Mouse (Mus musculus) hindbrain, embryonic 13.5 days (tissue): ENCODE measurements around the gene Tlr12. TPM values are rescaled to one million over a fixed set of nuclear protein-coding genes. Genes with fewer than 3 reads are reported as not detected.

ENCODE experiments used
- ATAC-seq: fragments of 200-750 bp; cut with Nextera tagmentation; 2 replicates; pipeline ENCODE4 v1.8.0; 2017; ENCODE audit warnings: moderate TSS enrichment; ENCODE audit not compliant: low FRiP score
- H3K27ac ChIP-seq: fragments of 300-500 bp; sonication (generic); 2 replicates; pipeline ENCODE4 v1.5.1; 2015; ENCODE audit warnings: inconsistent platforms, mild to moderate bottlenecking, moderate library complexity
- H3K27me3 ChIP-seq: fragments of 300-500 bp; sonication (generic); 2 replicates; pipeline ENCODE4 v1.6.1; 2015; ENCODE audit warnings: mild to moderate bottlenecking, inconsistent platforms
- H3K36me3 ChIP-seq: fragments of 300-500 bp; sonication (generic); 2 replicates; pipeline ENCODE4 v1.6.1; 2015; ENCODE audit warnings: mild to moderate bottlenecking, inconsistent platforms
- H3K4me1 ChIP-seq: fragments of 300-500 bp; sonication (generic); replicated peaks from 2 replicates; pipeline ENCODE4 v1.6.1; 2015; ENCODE audit warnings: inconsistent platforms
- H3K4me2 ChIP-seq: fragments of 300-500 bp; sonication (generic); 2 replicates; pipeline ENCODE4 v1.6.1; 2015; ENCODE audit warnings: inconsistent platforms, mild to moderate bottlenecking, moderate library complexity
- H3K4me3 ChIP-seq: fragments of 300-500 bp; sonication (generic); 2 replicates; pipeline ENCODE4 v1.5.1; 2015; ENCODE audit warnings: mild to moderate bottlenecking, inconsistent platforms
- H3K9ac ChIP-seq: fragments of 300-500 bp; sonication (generic); 2 replicates; pipeline ENCODE4 v1.6.1; 2015; ENCODE audit warnings: mild to moderate bottlenecking, inconsistent platforms
- H3K9me3 ChIP-seq: fragments of 300-500 bp; sonication (generic); 2 replicates; pipeline ENCODE4 v1.6.1; 2016; ENCODE audit warnings: inconsistent platforms
- WGBS: fragments of 180-500 bp; shearing (Covaris S2); methylation state at CpG from one replicate; pipeline ENCODE4 v1.1.7; 2015; 5-methylcytosine and 5-hydroxymethylcytosine counted together
- polyA plus RNA-seq: library from polyadenylated mRNA; unstranded; fragments of >200 nt; fragmentation: Nextera tagmentation; extraction: Ambion mirVana; gene quantifications from 2 replicates; pipeline ENCODE4 v1.2.1, GENCODE M21; 2015

Gene Tlr12
- polyA plus RNA-seq, 1 experiment from 2014 or later, result 1.4 TPM

- Histone ChIP-seq H3K9me3 (no peaks in the 10 kb centered on the region), H3K9ac (no peak overlapping the region), H3K36me3 (no peaks in the 10 kb centered on the region), H3K27me3 (no peaks in the 10 kb centered on the region), H3K4me2 (no peak overlapping the region), H3K4me1 (peaks cover 12% of the 10 kb centered on the region), H3K27ac (no peak overlapping the region), H3K4me3 (no peak overlapping the region)
- ATAC-seq, result no peak
- 47% methylated on average over 7 of the region's 7 CpGs for WGBS
These were observed 28.3 kb upstream of the Tlr12 start for GRCm38 (mm10) chr4:128646762-128647161.

GRCm38 (mm10) chr4:128645896-128646295 lies 27.5 kb upstream of the Tlr12 start:
- no peak for ATAC-seq
- H3K4me2 ChIP-seq, result no peak overlapping the region
- WGBS, result 85% methylated on average over 6 of the region's 6 CpGs

GRCm38 (mm10) chr4:128641766-128642717 lies 23.6 kb upstream of the Tlr12 start:
- Histone ChIP-seq H3K4me2 (no peak overlapping the region), H3K4me1 (peaks cover 26% of the 10 kb centered on the region), H3K27ac (no peak overlapping the region), H3K9ac (no peak overlapping the region), H3K36me3 (no peaks in the 10 kb centered on the region), H3K27me3 (no peaks in the 10 kb centered on the region), H3K9me3 (no peaks in the 10 kb centered on the region), H3K4me3 (no peak overlapping the region)
- 55% methylated on average over 23 of the region's 23 CpGs for WGBS
- ATAC-seq, result no peak

More at GRCm38 (mm10) chr4:128645896-128646295, 27.5 kb upstream of the Tlr12 start:
- no peak overlapping the region for H3K4me3 ChIP-seq
- no peaks in the 10 kb centered on the region for H3K36me3 ChIP-seq
- H3K9ac ChIP-seq, result no peak overlapping the region
- no peaks in the 10 kb centered on the region for H3K9me3 ChIP-seq
- no peak overlapping the region for H3K27ac ChIP-seq
- H3K4me1 ChIP-seq, result peaks cover 12% of the 10 kb centered on the region; the same call in 1 of the 2 replicates
- no peaks in the 10 kb centered on the region for H3K27me3 ChIP-seq

GRCm38 (mm10) chr4:128638265-128638923 lies 20.0 kb upstream of the Tlr12 start:
- no peak overlapping the region for H3K4me2 ChIP-seq
- H3K27me3 ChIP-seq, result no peaks in the 10 kb centered on the region
- peaks cover 36% of the 10 kb centered on the region for H3K4me1 ChIP-seq
- H3K4me3 ChIP-seq, result no peak overlapping the region
- 82% methylated on average over 18 of the region's 18 CpGs for WGBS
- peak overlapping the region; percentile 52 for H3K27ac ChIP-seq
- no peaks in the 10 kb centered on the region for H3K36me3 ChIP-seq
- no peaks in the 10 kb centered on the region for H3K9me3 ChIP-seq
- H3K9ac ChIP-seq, result no peak overlapping the region
- ATAC-seq, result no peak

- ATAC-seq, result no peak
- H3K4me2 ChIP-seq, result no peak overlapping the region
- no peak overlapping the region for H3K4me3 ChIP-seq
- WGBS, result 50% methylated on average over 11 of the region's 11 CpGs
- H3K27me3 ChIP-seq, result no peaks in the 10 kb centered on the region
- peaks cover 33% of the 10 kb centered on the region for H3K4me1 ChIP-seq
- peak overlapping the region; percentile 15; the same call in 1 of the 2 replicates for H3K9ac ChIP-seq
- peak overlapping the region; percentile 30; the same call in 1 of the 2 replicates for H3K27ac ChIP-seq
- H3K9me3 ChIP-seq, result no peaks in the 10 kb centered on the region
- H3K36me3 ChIP-seq, result no peaks in the 10 kb centered on the region
These were observed 18.8 kb upstream of the Tlr12 start for GRCm38 (mm10) chr4:128637250-128637649.

- Histone ChIP-seq H3K9me3 (no peaks in the 10 kb centered on the region), H3K4me1 (peaks cover 27% of the 10 kb centered on the region), H3K27me3 (no peaks in the 10 kb centered on the region), H3K4me2 (no peak overlapping the region), H3K9ac (no peak overlapping the region), H3K36me3 (no peaks in the 10 kb centered on the region), H3K27ac (no peak overlapping the region), H3K4me3 (no peak overlapping the region)
- no peak for ATAC-seq
- WGBS, result 64% methylated on average over 10 of the region's 10 CpGs
These were observed 17.6 kb upstream of the Tlr12 start for GRCm38 (mm10) chr4:128635894-128636585.

GRCm38 (mm10) chr4:128635451-128635850 lies 17.0 kb upstream of the Tlr12 start:
- H3K27me3 ChIP-seq, result no peaks in the 10 kb centered on the region
- peaks cover 27% of the 10 kb centered on the region for H3K4me1 ChIP-seq
- no peak overlapping the region for H3K4me2 ChIP-seq
- H3K9ac ChIP-seq, result no peak overlapping the region
- H3K36me3 ChIP-seq, result no peaks in the 10 kb centered on the region
- H3K27ac ChIP-seq, result no peak overlapping the region
- WGBS, result 76% methylated on average over 7 of the region's 7 CpGs
- no peak overlapping the region for H3K4me3 ChIP-seq
- no peaks in the 10 kb centered on the region for H3K9me3 ChIP-seq
- no peak for ATAC-seq

- no peak overlapping the region for H3K4me2 ChIP-seq
- no peak for ATAC-seq
- no peaks in the 10 kb centered on the region for H3K36me3 ChIP-seq
These were observed 2.7 kb upstream of the Tlr12 start for GRCm38 (mm10) chr4:128621109-128621508.

GRCm38 (mm10) chr4:128620572-128620971 lies 2.2 kb upstream of the Tlr12 start:
- Histone ChIP-seq H3K4me3 (no peak overlapping the region), H3K27ac (no peak overlapping the region), H3K27me3 (0 out of 2 replicates have a peak, but pooled peaks cover 8% of the 10 kb centered on the region), H3K9ac (no peak overlapping the region), H3K36me3 (no peaks in the 10 kb centered on the region), H3K4me1 (no peaks in the 10 kb centered on the region), H3K9me3 (no peaks in the 10 kb centered on the region), H3K4me2 (no peak overlapping the region)
- WGBS, result 89% methylated on average over 6 of the region's 6 CpGs
- ATAC-seq, result no peak

More at GRCm38 (mm10) chr4:128621109-128621508, 2.7 kb upstream of the Tlr12 start:
- Histone ChIP-seq H3K27me3 (0 out of 2 replicates have a peak, but pooled peaks cover 8% of the 10 kb centered on the region), H3K9ac (no peak overlapping the region), H3K4me3 (no peak overlapping the region), H3K27ac (no peak overlapping the region), H3K4me1 (no peaks in the 10 kb centered on the region), H3K9me3 (no peaks in the 10 kb centered on the region)
- WGBS, result 90% methylated on average over 8 of the region's 8 CpGs

- Histone ChIP-seq H3K4me3 (no peak overlapping the region), H3K27ac (no peak overlapping the region), H3K9me3 (no peaks in the 10 kb centered on the region), H3K4me2 (no peak overlapping the region), H3K27me3 (0 out of 2 replicates have a peak, but pooled peaks cover 8% of the 10 kb centered on the region), H3K36me3 (no peaks in the 10 kb centered on the region), H3K9ac (no peak overlapping the region), H3K4me1 (no peaks in the 10 kb centered on the region)
- no peak for ATAC-seq
- 59% methylated on average over 2 of the region's 2 CpGs for WGBS
These were observed 544 bp upstream of the Tlr12 start for GRCm38 (mm10) chr4:128618963-128619362.

GRCm38 (mm10) chr4:128617363-128618120 lies 877 bp downstream of the Tlr12 start:
- 72% methylated on average over 17 of the region's 17 CpGs for WGBS
- Histone ChIP-seq H3K4me2 (no peak overlapping the region), H3K36me3 (no peaks in the 10 kb centered on the region), H3K4me1 (no peaks in the 10 kb centered on the region), H3K9ac (no peak overlapping the region), H3K9me3 (no peaks in the 10 kb centered on the region), H3K4me3 (no peak overlapping the region), H3K27ac (no peak overlapping the region), H3K27me3 (0 out of 2 replicates have a peak, but pooled peaks cover 8% of the 10 kb centered on the region)
- ATAC-seq, result no peak
